In genomic region chr6:38725515-38725914, GRCm38 (mm10) we compare ENCODE assay signal across 29 mouse cellular contexts.
"Had no signal": no experiment of that assay in that cellular context is flagged by ENCODE, and none has a peak within 500 bp of the region (broad histone marks: within the 10 kb centered on the region; RNA-seq: fewer than 3 reads in every experiment).

No protein-coding gene starts in this region.

- H3K9ac ChIP-seq: heart, embryonic 12.5 days; heart, embryonic 13.5 days; heart, embryonic 15.5 days; hindbrain, embryonic 12.5 days; hindbrain, embryonic 13.5 days; hindbrain, embryonic 14.5 days; hindbrain, embryonic 15.5 days; intestine, embryonic 15.5 days; kidney, embryonic 15.5 days had no signal

- H3K27ac ChIP-seq: heart, embryonic 10.5 days; heart, embryonic 13.5 days; heart, embryonic 15.5 days; hindbrain, embryonic 10.5 days; hindbrain, embryonic 12.5 days; hindbrain, embryonic 13.5 days; hindbrain, embryonic 14.5 days; hindbrain, embryonic 15.5 days; hindbrain, postnatal 0 days; intestine, embryonic 15.5 days; kidney, embryonic 15.5 days; kidney, postnatal 0 days; left cerebral cortex, adult 2 months had no signal

- H3K4me1 ChIP-seq: intestine, embryonic 15.5 days; kidney, embryonic 15.5 days had no signal

- ATAC-seq: hindbrain, embryonic 16.5 days; hindbrain, postnatal 0 days; inflammation-experienced regulatory T-cells, adult 6 months; intestine, embryonic 15.5 days; intestine, embryonic 16.5 days; intestine, postnatal 0 days had no signal

- H3K9me3 ChIP-seq: heart, embryonic 10.5 days; heart, embryonic 12.5 days; heart, embryonic 13.5 days; heart, embryonic 15.5 days; hindbrain, embryonic 10.5 days; hindbrain, embryonic 12.5 days; hindbrain, embryonic 13.5 days; hindbrain, embryonic 15.5 days; intestine, embryonic 15.5 days; kidney, embryonic 15.5 days had no signal

- H3K4me3 ChIP-seq: heart, embryonic 10.5 days; heart, embryonic 12.5 days; heart, embryonic 13.5 days; heart, embryonic 15.5 days; hindbrain, embryonic 10.5 days; hindbrain, embryonic 12.5 days; hindbrain, embryonic 13.5 days; hindbrain, embryonic 15.5 days; intestine, embryonic 15.5 days; kidney, embryonic 15.5 days; left cerebral cortex, adult 2 months had no signal

- DNase-seq: heart, postnatal 10 days; heart, postnatal 14 days; heart, postnatal 36 days; heart, postnatal 4 days; kidney, adult 11 months; kidney, adult 18-20 months; kidney, postnatal 10 days; kidney, postnatal 14 days; kidney, postnatal 4 days; layer of hippocampus, postnatal 36 days had no signal

- H3K27me3 ChIP-seq: heart, embryonic 12.5 days; heart, embryonic 13.5 days; heart, embryonic 15.5 days; hindbrain, embryonic 12.5 days; hindbrain, embryonic 13.5 days; hindbrain, embryonic 15.5 days; intestine, embryonic 15.5 days; kidney, embryonic 15.5 days had no signal

- H3K4me2 ChIP-seq: heart, embryonic 11.5 days; heart, embryonic 12.5 days; heart, embryonic 13.5 days; heart, embryonic 15.5 days; hindbrain, embryonic 12.5 days; hindbrain, embryonic 13.5 days; hindbrain, embryonic 14.5 days; hindbrain, embryonic 15.5 days; intestine, embryonic 15.5 days; kidney, embryonic 15.5 days had no signal
